Mouse (Mus musculus) limb, embryonic 15.5 days (tissue): ENCODE results near the gene Dnajc10. TPM values are rescaled to one million over a fixed set of nuclear protein-coding genes. Genes with fewer than 3 reads are reported as not detected.
A peak's percentile ranks its signal among the peaks of the same experiment; 100 is the strongest.

Experiments used
- ATAC-seq: fragments of 200-750 bp; cut with Nextera tagmentation; 2 replicates; pipeline ENCODE4 v1.8.0; 2017; ENCODE audit warnings: low read depth, moderate TSS enrichment; ENCODE audit not compliant: insufficient number of reproducible peaks, low FRiP score, low TSS enrichment
- H3K27ac ChIP-seq: fragments of 300-500 bp; sonication (generic); 2 replicates; pipeline ENCODE4 v1.5.1; 2015; ENCODE audit warnings: moderate library complexity, mild to moderate bottlenecking, inconsistent platforms
- H3K27me3 ChIP-seq: fragments of 300-500 bp; sonication (generic); 2 replicates; pipeline ENCODE4 v1.6.1; 2015; ENCODE audit warnings: inconsistent platforms
- H3K36me3 ChIP-seq: fragments of 300-500 bp; sonication (generic); 2 replicates; pipeline ENCODE4 v1.6.1; 2015; ENCODE audit warnings: inconsistent platforms
- H3K4me1 ChIP-seq: fragments of 300-500 bp; sonication (generic); 2 replicates; pipeline ENCODE4 v1.6.1; 2015; ENCODE audit warnings: inconsistent platforms
- H3K4me2 ChIP-seq: fragments of 300-500 bp; sonication (generic); 2 replicates; pipeline ENCODE4 v1.6.1; 2015; ENCODE audit warnings: mild to moderate bottlenecking, inconsistent platforms
- H3K4me3 ChIP-seq: fragments of 300-500 bp; sonication (generic); 2 replicates; pipeline ENCODE4 v1.5.1; 2015; ENCODE audit warnings: mild to moderate bottlenecking, inconsistent platforms
- H3K9ac ChIP-seq: fragments of 300-500 bp; sonication (generic); 2 replicates; pipeline ENCODE4 v1.6.1; 2015; ENCODE audit warnings: inconsistent platforms
- H3K9me3 ChIP-seq: fragments of 300-500 bp; sonication (generic); 2 replicates; pipeline ENCODE4 v1.6.1; 2016; ENCODE audit warnings: inconsistent platforms
- WGBS: fragments of 180-500 bp; shearing (Covaris S2); methylation state at CpG from one replicate; pipeline ENCODE4 v1.1.7; 2015; 5-methylcytosine and 5-hydroxymethylcytosine counted together
- polyA plus RNA-seq: library from polyadenylated mRNA; unstranded; fragments of >200 nt; fragmentation: Nextera tagmentation; extraction: Ambion mirVana; gene quantifications from 2 replicates; pipeline ENCODE4 v1.2.1, GENCODE M21; 2015

Gene Dnajc10
- 66.1 and 69.4 TPM in 2 replicates for polyA plus RNA-seq

- Histone ChIP-seq H3K27me3 (no peaks in the 10 kb centered on the region), H3K9me3 (no peaks in the 10 kb centered on the region), H3K36me3 (peaks cover 6% of the 10 kb centered on the region), H3K27ac (peak within 1 kb of the TSS; percentile 95), H3K4me3 (peak within 1 kb of the TSS; percentile 87), H3K9ac (peak within 1 kb of the TSS; percentile 89), H3K4me2 (peak within 1 kb of the TSS; percentile 67), H3K4me1 (peaks cover 6% of the 10 kb centered on the region; the same call in 1 of the 2 replicates)
- WGBS = under 1% methylated on average over 72 of the region's 72 CpGs
- peak; percentile 82 for ATAC-seq
Observed at GRCm38 (mm10) chr2:80315242-80316161, at the start of gene Dnajc10. Gene Dnajc10, plus strand, starts transcription at chr2:80315466.

- no peak for ATAC-seq
- H3K4me3 ChIP-seq = no peak overlapping the region
- H3K9me3 ChIP-seq = no peaks in the 10 kb centered on the region
- H3K27ac ChIP-seq = no peak overlapping the region
- H3K27me3 ChIP-seq = no peaks in the 10 kb centered on the region
- H3K9ac ChIP-seq = no peak overlapping the region
- no peak overlapping the region for H3K4me2 ChIP-seq
- 0 out of 2 replicates have a peak, but pooled peaks cover 4% of the 10 kb centered on the region for H3K4me1 ChIP-seq
- no peaks in the 10 kb centered on the region for H3K36me3 ChIP-seq
- WGBS = 16% methylated on average over 11 of the region's 11 CpGs
Observed at GRCm38 (mm10) chr2:80266894-80267293, 48.4 kb upstream of the Dnajc10 start.

GRCm38 (mm10) chr2:80268053-80268452, 47.2 kb upstream of the Dnajc10 start:
- no peaks in the 10 kb centered on the region for H3K36me3 ChIP-seq
- H3K4me1 ChIP-seq = 0 out of 2 replicates have a peak, but pooled peaks cover 4% of the 10 kb centered on the region
- 54% methylated on average over 4 of the region's 4 CpGs for WGBS
- H3K27me3 ChIP-seq = no peaks in the 10 kb centered on the region
- H3K4me2 ChIP-seq = no peak overlapping the region
- H3K27ac ChIP-seq = no peak overlapping the region
- H3K9ac ChIP-seq = no peak overlapping the region
- no peaks in the 10 kb centered on the region for H3K9me3 ChIP-seq
- H3K4me3 ChIP-seq = no peak overlapping the region
- no peak for ATAC-seq

GRCm38 (mm10) chr2:80271431-80271830, 43.8 kb upstream of the Dnajc10 start:
- Histone ChIP-seq H3K9ac (no peak overlapping the region), H3K4me2 (no peak overlapping the region), H3K27me3 (no peaks in the 10 kb centered on the region), H3K27ac (no peak overlapping the region), H3K4me3 (no peak overlapping the region), H3K9me3 (no peaks in the 10 kb centered on the region), H3K36me3 (no peaks in the 10 kb centered on the region), H3K4me1 (0 out of 2 replicates have a peak, but pooled peaks cover 4% of the 10 kb centered on the region)
- ATAC-seq = no peak
- 74% methylated on average over 1 of the region's 1 CpGs for WGBS

GRCm38 (mm10) chr2:80273038-80273437, 42.2 kb upstream of the Dnajc10 start:
- 96% methylated on average over 3 of the region's 3 CpGs for WGBS
- no peak overlapping the region for H3K4me3 ChIP-seq
- no peaks in the 10 kb centered on the region for H3K9me3 ChIP-seq
- H3K27me3 ChIP-seq = no peaks in the 10 kb centered on the region
- no peak overlapping the region for H3K4me2 ChIP-seq
- no peak for ATAC-seq
- no peak overlapping the region for H3K27ac ChIP-seq
- H3K9ac ChIP-seq = no peak overlapping the region
- no peaks in the 10 kb centered on the region for H3K36me3 ChIP-seq
- no peaks in the 10 kb centered on the region for H3K4me1 ChIP-seq

GRCm38 (mm10) chr2:80273763-80274162, 41.5 kb upstream of the Dnajc10 start:
- no peak overlapping the region for H3K4me2 ChIP-seq
- H3K36me3 ChIP-seq = no peaks in the 10 kb centered on the region
- H3K4me1 ChIP-seq = no peaks in the 10 kb centered on the region
- H3K9me3 ChIP-seq = no peaks in the 10 kb centered on the region
- WGBS = 74% methylated on average over 4 of the region's 4 CpGs
- H3K27me3 ChIP-seq = no peaks in the 10 kb centered on the region
- ATAC-seq = no peak
- no peak overlapping the region for H3K27ac ChIP-seq
- no peak overlapping the region for H3K4me3 ChIP-seq
- H3K9ac ChIP-seq = no peak overlapping the region

GRCm38 (mm10) chr2:80275136-80275535, 40.1 kb upstream of the Dnajc10 start:
- Histone ChIP-seq H3K36me3 (no peaks in the 10 kb centered on the region), H3K4me2 (no peak overlapping the region), H3K4me1 (no peaks in the 10 kb centered on the region), H3K9me3 (no peaks in the 10 kb centered on the region), H3K27ac (no peak overlapping the region), H3K4me3 (no peak overlapping the region), H3K27me3 (no peaks in the 10 kb centered on the region), H3K9ac (no peak overlapping the region)
- no peak for ATAC-seq
- WGBS = 46% methylated on average over 2 of the region's 2 CpGs

GRCm38 (mm10) chr2:80282214-80282613, 33.1 kb upstream of the Dnajc10 start:
- H3K27me3 ChIP-seq = no peaks in the 10 kb centered on the region
- no peak overlapping the region for H3K4me3 ChIP-seq
- H3K9ac ChIP-seq = no peak overlapping the region
- no peaks in the 10 kb centered on the region for H3K36me3 ChIP-seq
- 74% methylated on average over 2 of the region's 2 CpGs for WGBS
- no peak overlapping the region for H3K4me2 ChIP-seq
- H3K27ac ChIP-seq = no peak overlapping the region
- no peaks in the 10 kb centered on the region for H3K4me1 ChIP-seq
- ATAC-seq = no peak
- H3K9me3 ChIP-seq = no peaks in the 10 kb centered on the region

GRCm38 (mm10) chr2:80286397-80286796, 28.9 kb upstream of the Dnajc10 start:
- Histone ChIP-seq H3K4me2 (no peak overlapping the region), H3K9me3 (no peaks in the 10 kb centered on the region), H3K9ac (no peak overlapping the region), H3K27me3 (no peaks in the 10 kb centered on the region), H3K36me3 (no peaks in the 10 kb centered on the region), H3K27ac (no peak overlapping the region), H3K4me3 (no peak overlapping the region), H3K4me1 (no peaks in the 10 kb centered on the region)
- 84% methylated on average over 4 of the region's 4 CpGs for WGBS
- no peak for ATAC-seq

GRCm38 (mm10) chr2:80292172-80292571, 23.1 kb upstream of the Dnajc10 start, which contains the start of gene Prdx6b:
Gene Prdx6b, plus strand, starts transcription at chr2:80292472.
- Histone ChIP-seq H3K27ac (no peak within 1 kb of the TSS), H3K9ac (no peak within 1 kb of the TSS), H3K4me1 (no peaks in the 10 kb centered on the region), H3K36me3 (no peaks in the 10 kb centered on the region), H3K4me2 (no peak within 1 kb of the TSS), H3K27me3 (no peaks in the 10 kb centered on the region), H3K9me3 (no peaks in the 10 kb centered on the region), H3K4me3 (no peak within 1 kb of the TSS)
- WGBS = 81% methylated on average over 8 of the region's 8 CpGs
- ATAC-seq = no peak

GRCm38 (mm10) chr2:80298334-80298733, 16.9 kb upstream of the Dnajc10 start:
- Histone ChIP-seq H3K36me3 (no peaks in the 10 kb centered on the region), H3K4me2 (no peak overlapping the region), H3K9ac (no peak overlapping the region), H3K4me3 (no peak overlapping the region), H3K4me1 (no peaks in the 10 kb centered on the region), H3K27ac (no peak overlapping the region), H3K27me3 (no peaks in the 10 kb centered on the region), H3K9me3 (no peaks in the 10 kb centered on the region)
- WGBS = 62% methylated on average over 3 of the region's 3 CpGs
- ATAC-seq = no peak

- no peak for ATAC-seq
- H3K9me3 ChIP-seq = no peaks in the 10 kb centered on the region
- H3K36me3 ChIP-seq = no peaks in the 10 kb centered on the region
- no peaks in the 10 kb centered on the region for H3K27me3 ChIP-seq
- 89% methylated on average over 4 of the region's 4 CpGs for WGBS
- no peak overlapping the region for H3K9ac ChIP-seq
- H3K4me2 ChIP-seq = no peak overlapping the region
- no peaks in the 10 kb centered on the region for H3K4me1 ChIP-seq
- H3K27ac ChIP-seq = no peak overlapping the region
- H3K4me3 ChIP-seq = no peak overlapping the region
Observed at GRCm38 (mm10) chr2:80300806-80301205, 14.5 kb upstream of the Dnajc10 start.
